Mouse (Mus musculus) layer of hippocampus, adult 2 months (tissue): ENCODE measurements around the gene Bcl7b. TPM values are rescaled to one million over a fixed set of nuclear protein-coding genes. Genes with fewer than 3 reads are reported as not detected.
"Not testable (repeated sequence)": the region's sequence is repeated elsewhere in the genome, so short reads cannot be mapped to it uniquely, and the experiment has no call there.

ENCODE experiments used
- DNase-seq, 2 experiments: peaks; one replicate each; pipeline ENCODE4 v3.0.0; 2022; ENCODE audit warnings: low spot score in 2 of 2
- H3K27ac ChIP-seq: fragments of 200-600 bp; 2 replicates; pipeline ENCODE4 v1.8.1; 2022
- H3K4me3 ChIP-seq: fragments of 200-600 bp; 2 replicates; pipeline ENCODE4 v1.8.1; 2022; ENCODE audit warnings: mild to moderate bottlenecking
- CTCF ChIP-seq: fragments of 200-600 bp; conservative IDR thresholded peaks from 2 replicates; pipeline ENCODE4 v1.8.1; 2022; ENCODE audit warnings: antibody characterized with exemption, mild to moderate bottlenecking, moderate library complexity
- microRNA-seq, 2 experiments: library from miRNA; unstranded; fragments of <30 nt; microRNA quantifications; one replicate each; pipeline ENCODE4 v1.2.0; 2021
- total RNA-seq, 2 experiments: library from RNA; stranded (reverse); gene quantifications; 2 replicates each; pipeline ENCODE4 v1.2.3; 2021

Bcl7b gene
- total RNA-seq, 2 experiments from 2014 or later = 55.1 to 62.6 TPM

DNA sequence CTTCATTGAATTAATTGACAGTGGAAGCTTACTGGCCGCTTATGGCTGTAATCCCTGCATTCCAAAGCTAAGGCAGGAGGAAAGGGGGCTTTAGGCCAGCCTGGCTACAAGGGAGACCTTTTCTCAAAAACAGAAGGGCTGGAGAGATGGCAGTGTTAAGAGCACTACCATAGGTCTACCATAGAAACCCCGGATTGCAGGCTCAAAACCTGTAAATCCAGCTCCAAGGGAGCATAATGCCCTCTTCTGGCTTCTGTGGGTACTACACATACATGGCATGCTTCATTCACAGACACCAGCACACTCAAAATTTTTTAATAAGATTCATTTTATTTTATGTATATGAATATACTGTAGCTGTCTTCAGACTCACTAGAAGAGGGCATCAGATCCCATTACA lies 23.5 kb downstream of the Bcl7b start:
- TF ChIP-seq CTCF = peak; percentile 93
- DNase-seq = peak; percentile 60 to 77
- no peak overlapping the region for H3K4me3 ChIP-seq

DNA sequence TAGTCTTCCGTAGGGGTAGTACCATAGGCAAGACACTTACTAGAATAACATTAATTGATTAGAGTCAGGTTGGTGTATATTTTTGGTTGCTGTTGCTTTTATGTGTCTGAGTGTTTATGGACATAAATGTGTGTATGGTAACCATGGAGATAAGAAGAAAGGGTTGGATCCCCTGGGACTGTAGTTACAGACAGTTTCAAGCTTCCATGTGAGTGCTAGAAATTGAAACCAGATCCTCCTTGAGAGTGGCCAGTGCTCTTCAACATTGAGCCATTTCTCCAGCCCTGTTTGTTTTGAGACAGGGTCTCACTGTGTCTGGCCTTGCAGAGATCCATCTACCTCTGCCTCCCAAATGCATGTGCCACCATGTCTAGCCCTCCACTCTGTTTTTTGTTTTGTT lies 24.3 kb downstream of the Bcl7b start:
- H3K4me3 ChIP-seq = no peak overlapping the region
- DNase-seq = no peak
- no peak for TF ChIP-seq CTCF
- H3K27ac ChIP-seq = no peak overlapping the region

More for the DNA sequence above, 23.5 kb downstream of the Bcl7b start:
- no peak overlapping the region for H3K27ac ChIP-seq

DNA sequence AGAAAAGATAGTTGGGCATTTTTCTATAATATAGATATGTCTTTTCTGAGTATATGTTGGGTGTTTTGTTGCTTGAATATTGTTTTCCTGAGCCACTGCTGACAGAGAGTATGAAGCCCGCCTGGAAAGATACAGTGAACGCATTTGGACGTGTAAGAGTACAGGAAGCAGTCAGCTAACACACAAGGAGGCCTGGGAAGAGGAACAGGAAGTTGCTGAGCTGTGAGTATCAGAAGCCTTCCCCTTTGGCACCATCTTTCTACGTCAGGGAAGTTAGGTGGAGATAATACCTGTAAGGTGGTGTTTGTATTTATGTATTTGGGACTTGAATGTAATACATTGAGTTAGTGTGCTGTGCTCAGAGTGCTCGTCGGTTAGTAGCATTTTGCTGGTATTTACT lies 28.3 kb downstream of the Bcl7b start:
- H3K27ac ChIP-seq = no peak overlapping the region
- no peak for DNase-seq
- TF ChIP-seq CTCF = no peak
- H3K4me3 ChIP-seq = no peak overlapping the region

DNA sequence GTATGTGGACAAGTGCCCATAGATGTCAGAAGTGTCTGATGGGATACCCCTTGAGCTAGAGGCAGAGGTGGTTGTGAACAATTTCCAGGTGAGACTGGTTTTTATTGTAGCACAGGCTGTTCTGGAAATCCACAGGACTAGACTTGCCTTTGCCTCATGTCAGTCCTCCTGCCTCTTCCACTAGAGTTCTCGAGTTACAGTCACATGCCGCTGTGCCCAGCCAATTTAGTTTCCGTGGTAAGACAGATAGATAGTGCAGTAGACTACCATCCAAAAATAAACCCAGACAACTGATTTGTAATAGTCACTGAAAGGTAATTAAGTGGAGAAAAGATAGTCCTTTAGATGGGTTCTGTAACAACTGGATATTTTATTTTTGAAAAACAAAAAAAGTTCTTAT lies 34.7 kb downstream of the Bcl7b start:
- no peak for TF ChIP-seq CTCF
- Histone ChIP-seq H3K4me3 (no peak overlapping the region), H3K27ac (no peak overlapping the region)
- DNase-seq = no peak

DNA sequence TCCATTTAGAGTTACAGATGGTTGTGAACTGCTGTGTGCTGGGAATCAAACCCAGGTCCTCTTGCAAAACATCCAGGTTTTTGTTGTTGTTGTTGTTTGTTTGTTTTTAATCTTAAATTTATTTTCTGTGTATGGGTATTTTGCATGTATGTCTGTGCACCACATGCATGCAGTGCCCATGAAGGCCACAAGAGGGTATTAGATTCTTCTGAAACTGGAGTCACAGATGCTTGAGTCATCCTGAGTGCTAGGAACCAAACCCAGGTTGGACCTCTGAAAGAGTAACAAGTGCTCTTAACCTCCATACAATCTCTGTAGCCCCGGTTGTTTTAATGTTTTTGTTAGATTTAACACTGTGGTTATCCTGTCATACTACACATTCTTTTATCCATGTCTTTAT lies 40.1 kb downstream of the Bcl7b start:
- H3K27ac ChIP-seq = no peak overlapping the region
- H3K4me3 ChIP-seq = no peak overlapping the region
- DNase-seq = no peak
- peak; percentile 61 for TF ChIP-seq CTCF

DNA sequence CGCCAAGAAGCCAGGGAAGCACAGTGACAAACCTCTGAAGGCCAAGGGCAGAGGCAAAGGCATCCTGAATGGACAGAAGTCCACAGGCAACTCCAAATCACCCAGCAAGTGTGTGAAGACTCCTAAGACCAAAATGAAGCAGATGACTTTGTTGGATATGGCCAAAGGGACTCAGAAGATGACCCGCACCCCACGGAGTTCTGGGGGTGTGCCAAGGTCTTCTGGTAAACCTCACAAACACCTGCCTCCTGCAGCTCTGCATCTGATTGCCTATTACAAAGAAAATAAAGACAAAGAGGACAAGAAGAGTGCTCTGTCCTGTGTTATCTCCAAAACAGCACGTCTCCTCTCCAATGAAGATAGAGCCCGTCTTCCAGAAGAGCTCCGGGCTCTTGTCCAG lies 48.8 kb downstream of the Bcl7b start:
- H3K27ac ChIP-seq = no peak overlapping the region
- TF ChIP-seq CTCF = no peak
- no peak for DNase-seq
- no peak overlapping the region for H3K4me3 ChIP-seq

DNA sequence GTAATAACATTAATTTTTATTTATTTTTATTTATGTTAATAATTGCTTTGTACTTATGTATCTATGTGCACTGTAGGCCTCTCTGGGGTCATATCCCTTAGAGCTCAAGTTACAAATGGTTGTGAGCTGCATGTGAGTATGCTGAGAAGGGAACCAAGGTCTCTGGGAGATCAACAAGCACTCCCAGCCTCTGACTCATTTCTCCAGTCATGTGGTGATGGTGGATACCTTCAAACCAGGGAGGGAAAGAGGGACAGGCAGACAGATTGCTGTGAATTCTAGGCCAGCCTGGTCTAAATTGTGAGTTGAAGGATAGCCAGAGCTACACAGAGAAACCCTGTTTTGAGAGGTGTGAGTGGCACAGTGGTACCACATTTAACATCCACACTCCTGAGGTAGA lies 52.9 kb downstream of the Bcl7b start:
- Histone ChIP-seq H3K4me3 (no peak overlapping the region), H3K27ac (no peak overlapping the region)
- no peak for DNase-seq
- TF ChIP-seq CTCF = no peak

DNA sequence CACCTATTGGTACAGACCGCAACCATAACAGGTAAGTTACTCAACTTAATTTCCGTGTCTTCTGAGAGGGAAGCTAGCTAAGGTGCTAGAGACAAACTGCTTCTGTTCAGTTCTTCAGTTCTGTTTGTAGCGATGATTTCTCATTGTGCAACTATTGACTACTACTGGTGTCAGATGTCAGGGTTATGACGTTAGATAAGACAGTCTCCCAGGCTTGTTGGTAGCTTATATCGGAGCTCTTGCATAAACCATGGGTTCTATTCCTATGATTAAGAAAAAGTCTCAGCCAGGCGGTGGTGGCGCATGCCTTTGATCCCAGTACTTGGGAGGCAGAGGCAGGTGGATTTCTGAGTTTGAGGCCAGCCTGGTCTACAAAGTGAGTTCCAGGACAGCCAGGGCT lies 54.0 kb downstream of the Bcl7b start:
- H3K27ac ChIP-seq = no peak overlapping the region

DNA sequence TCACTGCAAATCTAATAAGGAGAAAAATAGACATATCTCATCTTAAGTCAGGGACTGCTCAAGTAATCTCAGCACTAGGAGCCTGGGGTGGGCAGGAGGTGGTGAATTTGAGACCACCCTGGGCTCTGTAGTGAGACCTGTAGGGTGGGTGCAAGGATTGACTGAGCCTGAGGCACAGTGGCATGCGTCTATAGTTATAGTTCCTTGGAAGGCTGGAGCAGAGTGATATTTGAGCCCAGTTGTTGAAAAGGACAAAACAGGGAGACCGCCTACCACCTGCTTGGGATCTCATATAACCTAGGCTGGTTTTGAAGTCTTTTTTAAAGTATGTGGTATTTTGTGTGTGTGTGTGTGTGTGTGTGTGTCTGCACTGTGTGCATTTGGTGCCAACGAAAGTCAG lies 56.1 kb downstream of the Bcl7b start:
- TF ChIP-seq CTCF = no peak

More for the DNA sequence above, 54.0 kb downstream of the Bcl7b start:
- DNase-seq = no peak
- TF ChIP-seq CTCF = no peak
- H3K4me3 ChIP-seq = no peak overlapping the region

DNA sequence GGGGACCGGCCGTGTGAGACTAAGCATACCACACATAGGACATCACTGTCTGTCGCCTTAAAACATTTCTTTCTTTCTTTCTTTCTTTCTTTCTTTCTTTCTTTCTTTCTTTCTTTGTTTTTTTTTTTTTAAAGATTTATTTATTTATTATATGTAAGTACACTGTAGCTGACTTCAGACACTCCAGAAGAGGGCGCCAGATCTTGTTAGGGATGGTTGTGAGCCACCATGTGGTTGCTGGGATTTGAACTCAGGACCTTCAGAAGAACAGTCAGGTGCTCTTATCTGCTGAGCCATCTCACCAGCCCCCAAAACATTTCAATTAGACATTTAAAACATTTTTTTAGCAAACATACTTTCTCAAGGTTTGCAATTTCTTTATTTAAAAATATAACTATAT lies 57.8 kb downstream of the Bcl7b start:
- peak; percentile 56 for TF ChIP-seq CTCF
- not testable (repeated sequence) for H3K27ac ChIP-seq, DNase-seq, H3K4me3 ChIP-seq

More for the DNA sequence above, 56.1 kb downstream of the Bcl7b start:
- Histone ChIP-seq H3K4me3 (no peak overlapping the region), H3K27ac (no peak overlapping the region)
- DNase-seq = no peak

DNA sequence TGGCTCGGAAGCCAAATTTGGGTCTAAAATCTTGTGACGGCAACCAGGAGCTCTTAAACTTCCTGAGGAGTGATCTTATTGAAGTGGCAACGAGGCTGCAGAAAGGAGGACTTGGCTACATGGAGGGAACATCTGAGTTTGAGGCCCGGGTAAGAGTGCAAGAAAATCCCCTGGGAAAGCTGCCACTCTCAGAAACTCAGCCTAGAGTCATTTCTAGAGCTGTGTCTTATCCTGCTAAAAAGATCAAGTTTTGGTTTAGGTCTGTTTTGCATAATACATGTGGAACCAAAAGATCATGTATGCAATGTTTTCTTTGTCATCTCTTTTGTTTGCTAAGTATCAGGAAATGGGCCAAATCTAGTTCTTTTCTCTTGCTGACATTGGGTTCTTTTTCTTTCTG lies 62.1 kb downstream of the Bcl7b start:
- H3K4me3 ChIP-seq = no peak overlapping the region
- no peak for DNase-seq
- TF ChIP-seq CTCF = no peak
- no peak overlapping the region for H3K27ac ChIP-seq

Small RNAs within 50 kb of the gene (microRNA-seq; reads per million reads assigned to microRNA genes)
- 0 reads per million in 2 experiments for gene Gm25315

Other genes with a start within 250 kb of the Bcl7b start
- gene Mettl27, start 235.9 kb upstream of the Bcl7b start, total RNA-seq = 10 to 100 TPM in 1 of 2 experiments, 1 to 10 TPM in 1; 8.2 to 10.8 TPM
- gene Cldn4, start 221.3 kb upstream of the Bcl7b start, total RNA-seq = not detected
- under 1 TPM in 1 of 2 experiments, not detected in 1; 0.37 TPM for gene Cldn3, start 182.1 kb upstream of the Bcl7b start, total RNA-seq
- gene Abhd11, start 159.1 kb upstream of the Bcl7b start, total RNA-seq = 10 to 100 TPM; 30.0 to 32.7 TPM
- gene Stx1a, start 144.8 kb upstream of the Bcl7b start, total RNA-seq = 10 to 100 TPM; 92.3 to 97.6 TPM
- 10 to 100 TPM; 39.1 to 43.1 TPM for gene Dnajc30, start 104.1 kb upstream of the Bcl7b start, total RNA-seq
- gene Bud23, start 103.3 kb upstream of the Bcl7b start, total RNA-seq = 10 to 100 TPM; 49.9 to 53.4 TPM
- 10 to 100 TPM; 29.4 to 30.3 TPM for gene Vps37d, start 90.0 kb upstream of the Bcl7b start, total RNA-seq
- 1 to 10 TPM; 6.2 to 6.7 TPM for gene Mlxipl, start 78.4 kb upstream of the Bcl7b start, total RNA-seq
- 10 to 100 TPM; 29.8 to 32.0 TPM for gene Tbl2, start 18.6 kb upstream of the Bcl7b start, total RNA-seq
- gene Baz1b, start 19.0 kb downstream of the Bcl7b start, total RNA-seq = 10 to 100 TPM; 79.9 to 87.5 TPM
- 1 to 10 TPM; 4.5 to 5.0 TPM for gene Fzd9, start 82.9 kb downstream of the Bcl7b start, total RNA-seq
- under 1 TPM; 0.47 to 0.51 TPM for gene Fkbp6, start 181.8 kb downstream of the Bcl7b start, total RNA-seq
- not detected for gene Trim50, start 185.0 kb downstream of the Bcl7b start, total RNA-seq
- gene Nsun5, start 201.7 kb downstream of the Bcl7b start, total RNA-seq = 10 to 100 TPM; 21.7 to 30.1 TPM
- 10 to 100 TPM; 48.3 to 50.2 TPM for gene Pom121, start 226.3 kb downstream of the Bcl7b start, total RNA-seq